Mouse (Mus musculus): ENCODE measurements at regions not wholly inside any gene's neighbourhood (a gene's known extent, or its start where the extent isn't known, plus 50 kb on each side); places are given as distances from the start of the nearest gene placed in this dataset.

- no peak for ATAC-seq
Measured at GRCm38 (mm10) chr2:75422798-75423685, 236.0 kb upstream of the Hnrnpa3 start.

GRCm38 (mm10) chr2:75423872-75424271, 235.2 kb upstream of the Hnrnpa3 start:
- no peak for ATAC-seq

- no peak for ATAC-seq
Measured at GRCm38 (mm10) chr2:75424363-75424762, 234.7 kb upstream of the Hnrnpa3 start.

- no peak for ATAC-seq
Measured at GRCm38 (mm10) chr2:75424911-75425310, 234.2 kb upstream of the Hnrnpa3 start.

- no peak for ATAC-seq
Measured at GRCm38 (mm10) chr2:75425384-75425783, 233.7 kb upstream of the Hnrnpa3 start.

GRCm38 (mm10) chr2:75425791-75426190, 233.3 kb upstream of the Hnrnpa3 start:
- no peak for ATAC-seq

GRCm38 (mm10) chr2:75427936-75428458, 231.1 kb upstream of the Hnrnpa3 start:
- no peak for ATAC-seq

- no peak for ATAC-seq
Measured at GRCm38 (mm10) chr2:75430161-75430940, 228.7 kb upstream of the Hnrnpa3 start.

- ATAC-seq = no peak
Measured at GRCm38 (mm10) chr2:75431981-75432380, 227.1 kb upstream of the Hnrnpa3 start.

GRCm38 (mm10) chr2:75434521-75434920, 224.5 kb upstream of the Hnrnpa3 start:
- no peak for ATAC-seq

- no peak for ATAC-seq
Measured at GRCm38 (mm10) chr2:75439522-75440230, 219.4 kb upstream of the Hnrnpa3 start.

GRCm38 (mm10) chr2:75442632-75443031, 216.4 kb upstream of the Hnrnpa3 start:
- no peak for ATAC-seq

- ATAC-seq = no peak
Measured at GRCm38 (mm10) chr2:75445189-75445588, 213.9 kb upstream of the Hnrnpa3 start.

GRCm38 (mm10) chr2:75446996-75447715, 211.9 kb upstream of the Hnrnpa3 start:
- no peak for ATAC-seq

- ATAC-seq = no peak
Measured at GRCm38 (mm10) chr2:75448221-75448620, 210.8 kb upstream of the Hnrnpa3 start.

GRCm38 (mm10) chr2:75451846-75452267, 207.2 kb upstream of the Hnrnpa3 start:
- no peak for ATAC-seq

GRCm38 (mm10) chr2:75452274-75453148, 206.6 kb upstream of the Hnrnpa3 start:
- ATAC-seq = no peak

- ATAC-seq = no peak
Measured at GRCm38 (mm10) chr2:75455481-75455880, 203.6 kb upstream of the Hnrnpa3 start.

- no peak for ATAC-seq
Measured at GRCm38 (mm10) chr2:75456272-75456671, 202.8 kb upstream of the Hnrnpa3 start.

GRCm38 (mm10) chr2:75457423-75457822, 201.6 kb upstream of the Hnrnpa3 start:
- ATAC-seq = no peak

- ATAC-seq = no peak
Measured at GRCm38 (mm10) chr2:75458898-75459297, 200.2 kb upstream of the Hnrnpa3 start.
